Mouse (Mus musculus): Measurements from ENCODE around the gene Pnldc1. TPM values are rescaled to one million over a fixed set of nuclear protein-coding genes. Genes with fewer than 3 reads are reported as not detected.
"Not testable (repeated sequence)": the region's sequence is repeated elsewhere in the genome, so short reads cannot be mapped to it uniquely, and the experiment has no call there.

Gene Pnldc1
- polyA plus RNA-seq, 1 experiment from 2014 or later: 2.2 TPM

DNA sequence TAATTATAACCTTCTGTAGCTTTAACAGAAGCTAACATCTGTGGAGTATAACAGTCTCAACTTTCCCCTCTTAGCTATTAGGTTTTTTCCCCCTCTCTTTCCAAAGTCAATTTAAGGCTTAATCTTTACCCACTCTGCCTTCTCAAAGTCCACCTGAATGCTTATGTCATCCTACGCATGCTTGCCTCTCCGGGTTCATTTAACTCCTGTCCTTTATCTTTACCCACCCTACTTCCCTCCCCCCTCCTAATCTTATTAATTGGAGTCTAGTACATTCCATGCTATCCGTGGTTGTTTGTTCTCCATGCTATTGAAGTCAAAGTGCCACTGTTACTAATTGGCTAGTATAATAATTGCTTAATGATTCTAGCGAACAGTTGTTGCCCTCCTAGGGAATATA, 25.7 kb upstream of the Pnldc1 start:
- H3K36me3 ChIP-seq: no peaks in the 10 kb centered on the region
- H3K9ac ChIP-seq: no peak overlapping the region
- H3K9me3 ChIP-seq: no peaks in the 10 kb centered on the region
- H3K4me3 ChIP-seq: no peak overlapping the region
- no peak overlapping the region for H3K27ac ChIP-seq
- ATAC-seq (ENCODE audit: insufficient number of reproducible peaks, low FRiP score, low TSS enrichment, low read depth): no peak
- no peaks in the 10 kb centered on the region for H3K27me3 ChIP-seq
- peaks cover 6% of the 10 kb centered on the region for H3K4me1 ChIP-seq
- WGBS: 49% methylated on average over 4 of the region's 4 CpGs
- no peak overlapping the region for H3K4me2 ChIP-seq

GRCm38 (mm10) chr17:12931576-12931975, 21.5 kb upstream of the Pnldc1 start:
- not testable (repeated sequence) for ATAC-seq (ENCODE audit: insufficient number of reproducible peaks, low FRiP score, low TSS enrichment, low read depth); H3K36me3 ChIP-seq; H3K4me2 ChIP-seq; H3K9ac ChIP-seq; H3K27me3 ChIP-seq; H3K4me1 ChIP-seq; H3K9me3 ChIP-seq; H3K27ac ChIP-seq; H3K4me3 ChIP-seq
- WGBS: 83% methylated on average over 5 of the region's 5 CpGs

DNA sequence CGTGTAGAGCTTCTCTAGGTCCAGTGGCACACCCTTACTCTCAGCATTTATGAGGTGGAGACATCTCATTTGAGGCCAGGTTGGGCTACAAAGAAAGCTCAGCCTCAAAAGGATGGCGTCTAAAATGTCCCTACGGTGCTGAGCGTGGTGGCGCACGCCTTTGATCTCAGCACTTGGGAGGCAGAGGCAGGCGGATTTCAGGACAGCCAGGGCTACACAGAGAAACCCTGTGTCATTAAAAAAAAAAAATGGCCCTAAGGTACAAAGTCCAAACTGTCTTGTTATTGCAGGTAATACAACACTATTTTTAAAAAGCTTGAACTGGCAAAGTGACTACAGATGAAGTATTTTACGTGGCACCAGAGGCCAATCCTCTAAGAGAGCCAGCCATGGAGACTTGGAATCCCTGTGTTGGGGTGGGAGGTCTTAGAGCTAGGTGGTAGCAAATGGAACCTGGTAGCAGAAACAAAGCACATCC, 15.7 kb upstream of the Pnldc1 start:
- Histone ChIP-seq H3K36me3 (peaks cover 54% of the 10 kb centered on the region), H3K9ac (no peak overlapping the region), H3K27me3 (no peaks in the 10 kb centered on the region), H3K4me2 (no peak overlapping the region), H3K9me3 (no peaks in the 10 kb centered on the region), H3K4me1 (no peaks in the 10 kb centered on the region), H3K4me3 (no peak overlapping the region), H3K27ac (no peak overlapping the region)
- WGBS: 87% methylated on average over 8 of the region's 8 CpGs
- no peak for ATAC-seq (ENCODE audit: insufficient number of reproducible peaks, low FRiP score, low TSS enrichment, low read depth)

DNA sequence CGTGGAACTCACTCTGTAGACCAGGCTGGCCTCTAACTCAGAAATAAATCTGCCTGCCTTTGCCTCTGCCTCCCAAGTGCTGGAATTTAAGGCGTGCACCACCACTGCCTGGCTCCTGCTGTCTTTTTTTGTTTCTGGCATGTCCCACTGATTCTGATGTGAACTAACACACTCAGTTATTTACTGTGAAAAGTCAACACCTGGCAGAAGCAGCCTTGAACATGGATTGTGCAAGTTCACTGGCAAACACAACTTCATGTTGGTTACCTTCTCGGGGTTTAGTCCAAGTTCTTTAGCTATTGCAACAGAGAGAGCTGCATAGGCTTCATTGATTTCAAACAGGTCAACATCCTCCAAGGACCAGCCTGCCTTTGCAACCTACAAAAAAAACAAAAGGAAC, 15.0 kb upstream of the Pnldc1 start:
- Histone ChIP-seq H3K4me1 (no peaks in the 10 kb centered on the region), H3K9ac (no peak overlapping the region), H3K4me2 (no peak overlapping the region), H3K4me3 (no peak overlapping the region), H3K36me3 (peaks cover 61% of the 10 kb centered on the region), H3K27ac (no peak overlapping the region), H3K27me3 (no peaks in the 10 kb centered on the region), H3K9me3 (no peaks in the 10 kb centered on the region)
- ATAC-seq (ENCODE audit: insufficient number of reproducible peaks, low FRiP score, low TSS enrichment, low read depth): no peak
- 89% methylated on average over 3 of the region's 3 CpGs for WGBS

DNA sequence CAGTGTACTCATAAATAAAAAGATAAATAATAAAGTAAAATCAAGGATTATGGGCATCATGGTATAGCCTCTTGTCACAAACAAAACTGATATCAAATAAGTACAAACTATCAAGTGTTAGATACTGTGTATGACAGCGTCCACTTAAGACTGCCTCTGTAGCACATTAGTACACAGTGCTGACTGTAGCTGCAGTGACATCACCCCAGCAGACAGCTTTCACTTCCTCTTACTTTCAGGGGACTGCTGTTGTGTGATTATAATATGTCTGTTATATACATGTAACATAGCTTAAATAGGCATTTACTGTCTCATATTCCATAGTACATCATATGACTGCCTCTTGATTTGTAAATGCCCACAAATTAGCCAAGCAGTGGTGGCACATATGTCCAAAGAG, 11.0 kb upstream of the Pnldc1 start:
- no peak for ATAC-seq (ENCODE audit: insufficient number of reproducible peaks, low FRiP score, low TSS enrichment, low read depth)
- peaks cover 66% of the 10 kb centered on the region for H3K36me3 ChIP-seq
- H3K9me3 ChIP-seq: no peaks in the 10 kb centered on the region
- no peak overlapping the region for H3K9ac ChIP-seq
- no peak overlapping the region for H3K4me3 ChIP-seq
- H3K27ac ChIP-seq: no peak overlapping the region
- H3K27me3 ChIP-seq: no peaks in the 10 kb centered on the region
- WGBS: 92% methylated on average over 1 of the region's 1 CpGs
- peaks cover 7% of the 10 kb centered on the region; the same call in 1 of the 2 replicates for H3K4me1 ChIP-seq
- no peak overlapping the region for H3K4me2 ChIP-seq

DNA sequence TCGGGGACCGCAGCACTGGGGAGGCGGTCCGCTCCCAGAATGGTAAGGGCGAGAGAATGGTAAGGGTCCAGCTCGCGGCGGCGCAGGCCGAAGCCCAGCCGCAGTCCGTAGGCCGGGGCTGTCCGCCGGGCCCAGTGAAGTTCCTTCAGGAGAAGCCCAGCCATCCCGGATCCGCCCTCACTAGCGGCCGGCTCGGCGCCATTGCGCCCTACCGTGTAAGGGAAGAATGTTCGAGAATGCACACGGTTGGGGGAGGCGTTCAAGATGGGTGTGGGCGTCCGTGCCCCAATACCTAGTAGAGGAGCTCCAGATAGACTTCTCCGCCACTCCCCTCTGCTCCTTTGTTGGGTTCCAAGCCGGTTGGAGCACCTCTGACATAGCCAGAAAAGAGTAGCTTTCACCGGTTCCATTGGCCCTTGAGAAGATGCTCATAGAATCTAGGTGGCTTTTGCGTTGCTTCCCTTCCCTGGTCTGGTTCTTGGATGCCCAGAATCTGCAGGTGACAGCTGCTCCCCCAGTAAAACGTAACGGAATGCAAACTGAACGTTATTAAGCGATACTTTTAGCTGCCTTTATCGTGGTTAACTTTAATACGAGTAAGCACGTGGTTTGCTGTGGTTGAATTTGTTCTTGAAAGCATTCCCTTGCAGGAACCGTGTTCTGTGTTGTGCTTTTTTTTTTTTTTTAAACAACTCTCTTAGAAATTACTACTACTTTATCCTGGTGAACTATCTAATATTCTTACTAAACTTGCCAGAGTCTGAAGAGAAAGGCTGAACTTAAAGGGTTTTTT, 6.8 kb upstream of the Pnldc1 start:
- Histone ChIP-seq H3K27ac (peak overlapping the region; percentile 92), H3K4me3 (peak overlapping the region; percentile 88), H3K36me3 (peaks cover 48% of the 10 kb centered on the region), H3K9me3 (no peaks in the 10 kb centered on the region), H3K27me3 (no peaks in the 10 kb centered on the region), H3K4me2 (peak overlapping the region; percentile 56), H3K4me1 (peaks cover 14% of the 10 kb centered on the region; the same call in 1 of the 2 replicates), H3K9ac (peak overlapping the region; percentile 98)
- ATAC-seq (ENCODE audit: insufficient number of reproducible peaks, low FRiP score, low TSS enrichment, low read depth): peak; percentile 40
- WGBS: under 1% methylated on average over 40 of the region's 40 CpGs

DNA sequence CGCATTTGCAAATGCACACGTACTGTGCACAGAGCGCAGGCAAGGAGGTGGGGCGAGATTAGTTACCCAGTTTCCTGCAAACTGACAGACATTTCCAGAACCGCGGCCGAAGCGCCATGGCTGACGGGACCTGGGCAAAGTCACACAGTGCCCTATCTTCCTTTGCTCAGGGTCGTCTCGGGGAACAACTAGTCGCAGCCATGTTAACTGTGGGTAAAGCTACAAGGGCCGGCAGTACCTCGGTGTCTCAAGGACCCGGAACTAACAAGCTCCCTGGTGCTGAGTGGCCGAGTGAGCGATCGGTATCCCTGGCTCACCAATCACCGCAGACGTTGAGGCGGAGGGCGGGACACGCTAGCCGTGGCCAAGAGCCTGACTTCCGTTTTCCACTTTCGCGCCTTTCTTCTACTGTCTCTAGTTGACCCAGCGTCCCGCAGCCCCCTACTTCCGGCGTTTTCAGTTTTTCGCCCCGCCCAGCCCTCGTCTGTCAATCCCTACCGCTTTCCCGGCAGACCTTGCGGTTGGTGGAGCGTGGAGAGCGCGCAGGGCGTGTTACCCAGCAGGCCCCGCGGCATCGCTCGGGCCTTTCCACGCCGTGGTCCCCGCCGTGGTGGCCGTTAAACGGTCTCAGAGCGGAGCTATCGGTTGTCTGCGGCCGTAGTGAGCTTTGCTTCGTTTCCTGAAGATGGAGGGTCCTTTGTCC, 6.0 kb upstream of the Pnldc1 start, which contains the start of gene Mrpl18:
TSS of gene Mrpl18 (minus strand) at position 465 of the 703 bp plus-strand sequence.
- H3K4me1 ChIP-seq: peaks cover 14% of the 10 kb centered on the region; the same call in 1 of the 2 replicates
- peak within 1 kb of the TSS; percentile 79 for H3K4me2 ChIP-seq
- H3K27me3 ChIP-seq: no peaks in the 10 kb centered on the region
- H3K36me3 ChIP-seq: peaks cover 49% of the 10 kb centered on the region
- peak within 1 kb of the TSS; percentile 88 for H3K4me3 ChIP-seq
- peak within 1 kb of the TSS; percentile 92 for H3K27ac ChIP-seq
- under 1% methylated on average over 56 of the region's 56 CpGs for whole genome bisulfite sequencing
- peak; percentile 100 for ATAC-seq (ENCODE audit: insufficient number of reproducible peaks, low FRiP score, low TSS enrichment, low read depth)
- no peaks in the 10 kb centered on the region for H3K9me3 ChIP-seq
- H3K9ac ChIP-seq: peak within 1 kb of the TSS; percentile 98

GRCm38 (mm10) chr17:12915488-12915880, 5.5 kb upstream of the Pnldc1 start, which contains the start of gene Tcp1:
Gene Tcp1, plus strand, starts transcription at chr17:12915701.
- no peak for ATAC-seq (ENCODE audit: insufficient number of reproducible peaks, low FRiP score, low TSS enrichment, low read depth)
- WGBS: 1% methylated on average over 18 of the region's 18 CpGs
- peaks cover 49% of the 10 kb centered on the region for H3K36me3 ChIP-seq

GRCm38 (mm10) chr17:12910391-12910790, 361 bp upstream of the Pnldc1 start:
- no peaks in the 10 kb centered on the region for H3K27me3 ChIP-seq
- no peak overlapping the region for H3K4me2 ChIP-seq
- H3K9ac ChIP-seq: no peak overlapping the region
- no peaks in the 10 kb centered on the region for H3K9me3 ChIP-seq
- no peak overlapping the region for H3K27ac ChIP-seq
- peaks cover 38% of the 10 kb centered on the region for H3K36me3 ChIP-seq
- ATAC-seq (ENCODE audit: insufficient number of reproducible peaks, low FRiP score, low TSS enrichment, low read depth): no peak
- no peak overlapping the region for H3K4me3 ChIP-seq
- 88% methylated on average over 8 of the region's 8 CpGs for WGBS
- H3K4me1 ChIP-seq: peaks cover 7% of the 10 kb centered on the region; the same call in 1 of the 2 replicates

More at GRCm38 (mm10) chr17:12915488-12915880, 5.5 kb upstream of the Pnldc1 start, which contains the start of gene Tcp1:
- peak within 1 kb of the TSS; percentile 92 for H3K27ac ChIP-seq
- peak within 1 kb of the TSS; percentile 79 for H3K4me2 ChIP-seq
- no peaks in the 10 kb centered on the region for H3K9me3 ChIP-seq
- H3K9ac ChIP-seq: peak within 1 kb of the TSS; percentile 98
- peak within 1 kb of the TSS; percentile 88 for H3K4me3 ChIP-seq
- peaks cover 14% of the 10 kb centered on the region; the same call in 1 of the 2 replicates for H3K4me1 ChIP-seq
- no peaks in the 10 kb centered on the region for H3K27me3 ChIP-seq

DNA sequence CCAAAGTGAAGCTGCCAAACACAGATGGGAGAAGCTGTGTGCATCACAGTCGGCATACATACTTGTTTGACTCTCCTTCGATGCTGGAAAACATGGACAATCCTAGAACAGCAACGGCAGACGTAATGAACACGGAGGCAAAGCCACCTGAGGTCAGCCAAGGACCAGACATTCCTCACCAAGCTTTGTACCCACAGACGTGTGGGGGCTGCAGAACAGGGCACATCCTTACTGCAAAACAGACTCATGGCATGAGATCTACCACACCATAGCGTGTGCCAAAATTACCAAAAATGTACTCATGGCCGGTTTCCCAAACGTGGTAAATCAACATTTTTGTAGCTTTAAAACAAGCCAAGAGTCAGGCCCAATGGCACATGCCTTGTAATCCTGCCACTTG, 3.6 kb downstream of the Pnldc1 start:
- Histone ChIP-seq H3K27me3 (no peaks in the 10 kb centered on the region), H3K4me2 (no peak overlapping the region), H3K27ac (0 out of 2 replicates have a peak overlapping the region, but pooled peaks have one; percentile 33), H3K9me3 (no peaks in the 10 kb centered on the region), H3K4me3 (no peak overlapping the region), H3K36me3 (peaks cover 24% of the 10 kb centered on the region), H3K9ac (no peak overlapping the region), H3K4me1 (peaks cover 15% of the 10 kb centered on the region)
- 83% methylated on average over 9 of the region's 9 CpGs for WGBS
- no peak for ATAC-seq (ENCODE audit: insufficient number of reproducible peaks, low FRiP score, low TSS enrichment, low read depth)

GRCm38 (mm10) chr17:12905810-12906209, 4.2 kb downstream of the Pnldc1 start:
- Histone ChIP-seq H3K27me3 (no peaks in the 10 kb centered on the region), H3K4me3 (no peak overlapping the region), H3K9me3 (no peaks in the 10 kb centered on the region), H3K4me2 (no peak overlapping the region), H3K36me3 (peaks cover 20% of the 10 kb centered on the region), H3K4me1 (peaks cover 15% of the 10 kb centered on the region), H3K9ac (no peak overlapping the region), H3K27ac (peak overlapping the region; percentile 33)
- 77% methylated on average over 4 of the region's 4 CpGs for WGBS
- no peak for ATAC-seq (ENCODE audit: insufficient number of reproducible peaks, low FRiP score, low TSS enrichment, low read depth)

DNA sequence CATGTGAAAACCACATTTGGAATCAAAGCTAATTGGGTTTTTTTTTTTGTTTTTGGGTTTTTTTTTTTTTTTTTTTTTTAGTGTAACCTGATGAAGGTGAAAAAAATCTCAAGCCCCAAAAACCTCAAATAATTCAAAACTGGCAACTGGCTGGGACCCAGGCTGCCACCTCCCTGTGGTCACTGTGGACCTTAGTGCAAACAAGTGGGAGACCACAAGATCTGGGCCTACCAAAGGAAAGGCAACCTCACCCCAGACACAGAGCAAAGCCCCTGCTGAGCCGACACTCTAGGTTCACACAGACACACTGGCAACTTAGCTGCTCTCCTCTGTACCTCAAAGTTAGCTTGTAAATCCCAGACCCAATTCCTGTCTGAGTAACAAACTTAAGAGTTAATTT, 5.7 kb downstream of the Pnldc1 start:
- Histone ChIP-seq H3K4me2 (no peak overlapping the region), H3K27ac (peak overlapping the region; percentile 83; the same call in 1 of the 2 replicates), H3K4me1 (peaks cover 15% of the 10 kb centered on the region), H3K36me3 (peaks cover 14% of the 10 kb centered on the region; the same call in 1 of the 2 replicates), H3K27me3 (no peaks in the 10 kb centered on the region), H3K9me3 (no peaks in the 10 kb centered on the region), H3K9ac (no peak overlapping the region), H3K4me3 (no peak overlapping the region)
- WGBS: 59% methylated on average over 1 of the region's 1 CpGs
- ATAC-seq (ENCODE audit: insufficient number of reproducible peaks, low FRiP score, low TSS enrichment, low read depth): no peak

All from limb, embryonic 15.5 days (tissue).